Mouse (Mus musculus) erythroblast, embryonic 14.5 days (primary cell): ENCODE results near the gene Nmur1.

Source experiments
- GATA1 ChIP-seq: IDR thresholded peaks from 2 replicates; pipeline ENCODE4 v1.6.1; 2012; ENCODE audit warnings: low read length, inconsistent platforms, mixed read lengths
- TAL1 ChIP-seq: IDR thresholded peaks from 3 replicates; pipeline ENCODE4 v1.6.1; 2012; ENCODE audit warnings: low read length, inconsistent platforms, mixed read lengths

GRCm38 (mm10) chr1:86434001-86434400 lies 8.0 kb upstream of the Nmur1 start:
- TF ChIP-seq GATA1 (no peak), TAL1 (no peak)
